Mouse (Mus musculus) forebrain, embryonic 10.5 days (tissue): ENCODE measurements around the gene Notch4. TPM values are rescaled to one million over a fixed set of nuclear protein-coding genes. Genes with fewer than 3 reads are reported as not detected.
"Not testable (repeated sequence)": the region's sequence is repeated elsewhere in the genome, so short reads cannot be mapped to it uniquely, and the experiment has no call there.

Source experiments
- DNase-seq: peaks from one replicate; pipeline ENCODE4 v3.0.0-alpha.2; 2017; ENCODE audit warnings: low spot score; ENCODE audit errors: extremely low spot score
- H3K27ac ChIP-seq: fragments of 300-500 bp; sonication (generic); 2 replicates; pipeline ENCODE4 v1.5.1; 2016; ENCODE audit warnings: mild to moderate bottlenecking
- H3K27me3 ChIP-seq: fragments of 300-500 bp; sonication (generic); 2 replicates; pipeline ENCODE4 v1.6.1; 2016; ENCODE audit warnings: mild to moderate bottlenecking; ENCODE audit not compliant: poor library complexity, severe bottlenecking
- H3K36me3 ChIP-seq: fragments of 300-500 bp; sonication (generic); replicated peaks from 2 replicates; pipeline ENCODE4 v1.6.1; 2016; ENCODE audit warnings: mild to moderate bottlenecking, moderate library complexity
- H3K4me1 ChIP-seq: fragments of 300-500 bp; sonication (generic); 2 replicates; pipeline ENCODE4 v1.6.1; 2016
- H3K4me3 ChIP-seq: fragments of 300-500 bp; sonication (generic); 2 replicates; pipeline ENCODE4 v1.5.1; 2016; ENCODE audit warnings: mild to moderate bottlenecking, moderate library complexity
- H3K9me3 ChIP-seq: fragments of 300-500 bp; sonication (generic); 2 replicates; pipeline ENCODE4 v1.6.1; 2016; ENCODE audit warnings: mild to moderate bottlenecking, moderate library complexity
- WGBS: fragments of 180-500 bp; shearing (Covaris S2); methylation state at CpG from one replicate; pipeline ENCODE4 v1.1.7; 2016; 5-methylcytosine and 5-hydroxymethylcytosine counted together
- polyA plus RNA-seq: library from polyadenylated mRNA; unstranded; fragments of >200 nt; fragmentation: Nextera tagmentation; extraction: Ambion mirVana; gene quantifications from 2 replicates; pipeline ENCODE4 v1.2.1, GENCODE M21; 2016

Notch4 gene
- 6.1 and 7.0 TPM in 2 replicates for polyA plus RNA-seq

GRCm38 (mm10) chr17:34564003-34564421, at the start of gene Notch4:
Notch4 (plus strand) TSS chr17:34564268.
- WGBS: 19% methylated on average over 6 of the region's 6 CpGs
- no peak for DNase-seq
- H3K4me3 ChIP-seq: peak within 1 kb of the TSS; percentile 24
- 0 out of 2 replicates have a peak, but pooled peaks cover 3% of the 10 kb centered on the region for H3K9me3 ChIP-seq
- H3K27me3 ChIP-seq: peaks cover 10% of the 10 kb centered on the region; the same call in 1 of the 2 replicates
- H3K36me3 ChIP-seq: no peaks in the 10 kb centered on the region
- H3K4me1 ChIP-seq: peaks cover 27% of the 10 kb centered on the region
- peak within 1 kb of the TSS; percentile 68 for H3K27ac ChIP-seq

GRCm38 (mm10) chr17:34516514-34516913, 47.6 kb upstream of the Notch4 start:
- H3K4me3 ChIP-seq: no peak overlapping the region
- no peak overlapping the region for H3K27ac ChIP-seq
- no peaks in the 10 kb centered on the region for H3K36me3 ChIP-seq
- no peaks in the 10 kb centered on the region for H3K9me3 ChIP-seq
- H3K4me1 ChIP-seq: no peaks in the 10 kb centered on the region
- DNase-seq: no peak
- no peaks in the 10 kb centered on the region for H3K27me3 ChIP-seq
- WGBS: 86% methylated on average over 2 of the region's 2 CpGs

DNA sequence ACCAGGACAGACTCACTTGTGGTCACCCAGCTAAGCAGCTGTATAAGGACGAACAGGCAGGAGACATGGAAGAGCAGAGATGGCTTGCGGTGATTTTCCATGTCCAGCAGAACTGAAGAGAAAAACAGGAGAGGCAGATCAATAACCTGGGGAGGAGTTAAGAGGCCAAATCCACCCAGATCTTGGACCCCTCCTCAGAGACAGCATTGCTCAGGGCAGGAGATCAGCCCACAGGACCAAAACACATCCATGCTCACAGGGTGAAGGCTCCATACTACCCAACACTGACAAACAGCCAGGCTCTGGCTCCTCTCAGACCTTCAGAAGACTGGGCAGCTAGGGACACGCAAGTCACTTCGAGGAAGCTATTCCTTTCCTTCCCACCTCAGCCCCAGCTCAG, 46.8 kb upstream of the Notch4 start, which contains the start of gene Btnl6:
Gene Btnl6 (minus strand): TSS at position 101 of the 400 bp plus-strand sequence.
- Histone ChIP-seq H3K27me3 (no peaks in the 10 kb centered on the region), H3K4me3 (no peak within 1 kb of the TSS), H3K36me3 (no peaks in the 10 kb centered on the region), H3K27ac (no peak within 1 kb of the TSS), H3K9me3 (no peaks in the 10 kb centered on the region), H3K4me1 (no peaks in the 10 kb centered on the region)
- 87% methylated on average over 4 of the region's 4 CpGs for WGBS
- no peak for DNase-seq

- no peaks in the 10 kb centered on the region for H3K36me3 ChIP-seq
- DNase-seq: no peak
- no peak overlapping the region for H3K27ac ChIP-seq
- no peaks in the 10 kb centered on the region for H3K4me1 ChIP-seq
- WGBS: 89% methylated on average over 4 of the region's 4 CpGs
- no peaks in the 10 kb centered on the region for H3K9me3 ChIP-seq
- no peaks in the 10 kb centered on the region for H3K27me3 ChIP-seq
- H3K4me3 ChIP-seq: no peak overlapping the region
Measured at GRCm38 (mm10) chr17:34517795-34518194, 46.3 kb upstream of the Notch4 start.

- DNase-seq, H3K27me3 ChIP-seq, H3K36me3 ChIP-seq, H3K9me3 ChIP-seq, H3K4me1 ChIP-seq, H3K27ac ChIP-seq, H3K4me3 ChIP-seq: not testable (repeated sequence)
- WGBS: 89% methylated on average over 3 of the region's 3 CpGs
Measured at GRCm38 (mm10) chr17:34518571-34518970, 45.5 kb upstream of the Notch4 start.

DNA sequence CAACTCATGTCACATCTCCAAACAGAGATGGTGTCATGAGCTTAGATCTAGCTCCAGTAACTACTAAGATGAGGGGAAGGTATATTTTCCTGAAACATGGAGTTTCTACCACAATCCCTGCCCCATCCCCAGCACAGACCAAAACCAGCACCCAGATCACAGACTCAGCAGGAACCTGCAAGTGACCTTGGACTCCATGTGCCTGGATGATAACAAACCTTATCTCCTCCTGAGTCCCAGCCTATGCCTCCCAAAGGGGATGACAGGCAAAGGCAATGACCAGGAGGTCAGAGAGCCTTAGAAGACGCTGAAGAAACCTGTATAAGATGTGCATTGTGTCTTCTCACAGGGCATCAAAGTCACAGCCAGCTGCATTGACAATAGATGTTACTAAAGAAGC, 45.1 kb upstream of the Notch4 start:
- no peaks in the 10 kb centered on the region for H3K27me3 ChIP-seq
- no peaks in the 10 kb centered on the region for H3K4me1 ChIP-seq
- H3K4me3 ChIP-seq: no peak overlapping the region
- H3K9me3 ChIP-seq: no peaks in the 10 kb centered on the region
- WGBS: 95% methylated on average over 1 of the region's 1 CpGs
- H3K36me3 ChIP-seq: no peaks in the 10 kb centered on the region
- DNase-seq: no peak
- H3K27ac ChIP-seq: no peak overlapping the region

GRCm38 (mm10) chr17:34532671-34533070, 31.4 kb upstream of the Notch4 start:
- no peaks in the 10 kb centered on the region for H3K27me3 ChIP-seq
- no peak for DNase-seq
- no peaks in the 10 kb centered on the region for H3K9me3 ChIP-seq
- no peaks in the 10 kb centered on the region for H3K4me1 ChIP-seq
- WGBS: 81% methylated on average over 3 of the region's 3 CpGs
- no peak overlapping the region for H3K27ac ChIP-seq
- H3K4me3 ChIP-seq: no peak overlapping the region
- no peaks in the 10 kb centered on the region for H3K36me3 ChIP-seq

DNA sequence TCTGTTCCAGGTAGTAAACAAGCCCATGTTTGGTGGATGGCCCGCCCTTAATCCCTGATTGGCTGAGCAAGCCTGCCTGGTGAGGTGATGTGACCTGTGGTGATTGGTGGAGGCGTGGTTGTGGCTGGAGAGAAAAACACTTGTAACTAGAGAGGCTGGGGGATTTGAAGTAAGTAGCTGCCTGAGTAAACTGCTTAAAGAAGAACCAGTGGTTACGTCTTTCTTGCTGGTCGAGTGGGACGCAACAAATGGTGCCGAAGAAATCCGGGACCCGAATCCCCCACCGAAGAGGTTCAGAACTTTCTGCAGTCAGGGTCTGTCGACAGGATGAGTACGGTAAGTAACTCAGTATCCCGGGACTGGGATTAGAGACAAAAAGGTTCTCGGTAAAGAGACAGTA, 20.5 kb upstream of the Notch4 start:
- H3K4me1 ChIP-seq, H3K36me3 ChIP-seq, DNase-seq, H3K9me3 ChIP-seq, H3K4me3 ChIP-seq, H3K27ac ChIP-seq, H3K27me3 ChIP-seq: not testable (repeated sequence)
- WGBS: 96% methylated on average over 12 of the region's 13 CpGs

DNA sequence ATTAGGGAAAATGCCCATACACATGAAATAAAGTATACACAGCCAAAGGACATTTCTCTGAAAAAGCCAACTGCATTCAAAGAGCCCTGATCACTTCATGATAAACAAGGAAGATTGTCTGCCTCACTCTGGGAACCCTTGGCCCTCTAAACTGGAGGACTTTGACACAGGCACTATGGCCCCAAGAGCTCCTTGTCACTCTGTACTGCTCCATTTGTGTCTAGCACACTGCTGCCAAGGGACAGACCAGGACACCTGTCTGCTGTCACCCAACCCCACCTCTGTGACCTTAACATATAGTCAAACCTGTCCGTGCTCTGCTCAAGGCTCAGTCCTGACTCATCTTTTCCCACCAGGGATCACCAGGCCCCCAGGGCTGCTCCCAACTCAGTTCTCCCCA, 17.3 kb upstream of the Notch4 start:
- no peak overlapping the region for H3K4me3 ChIP-seq
- no peaks in the 10 kb centered on the region for H3K4me1 ChIP-seq
- WGBS: 100% methylated on average over 1 of the region's 1 CpGs
- no peaks in the 10 kb centered on the region for H3K9me3 ChIP-seq
- no peak for DNase-seq
- H3K27me3 ChIP-seq: no peaks in the 10 kb centered on the region
- H3K36me3 ChIP-seq: no peaks in the 10 kb centered on the region
- H3K27ac ChIP-seq: no peak overlapping the region

DNA sequence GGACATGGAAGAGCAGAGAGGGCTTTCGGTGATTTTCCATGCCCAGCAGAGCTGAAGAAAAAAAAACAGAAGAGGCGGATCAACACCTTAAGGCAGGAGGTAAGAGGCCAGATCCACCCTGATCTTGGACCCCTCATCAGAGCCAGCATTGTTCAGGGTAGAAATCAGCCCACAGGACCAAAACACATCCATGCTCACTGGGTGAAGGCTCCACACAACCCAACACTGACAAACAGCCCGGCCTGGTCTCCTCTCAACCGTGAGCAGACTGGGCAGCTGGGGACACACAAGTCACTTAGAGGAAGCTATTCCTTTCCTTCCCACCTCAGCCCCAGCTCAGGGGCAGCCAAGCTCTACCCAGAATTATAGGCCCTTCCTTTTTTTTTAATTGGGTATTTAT, 16.5 kb upstream of the Notch4 start:
- no peak overlapping the region for H3K27ac ChIP-seq
- H3K4me1 ChIP-seq: no peaks in the 10 kb centered on the region
- no peaks in the 10 kb centered on the region for H3K9me3 ChIP-seq
- H3K27me3 ChIP-seq: no peaks in the 10 kb centered on the region
- DNase-seq: no peak
- 92% methylated on average over 4 of the region's 4 CpGs for WGBS
- no peak overlapping the region for H3K4me3 ChIP-seq
- no peaks in the 10 kb centered on the region for H3K36me3 ChIP-seq

GRCm38 (mm10) chr17:34549156-34549555, 14.9 kb upstream of the Notch4 start:
- no peak overlapping the region for H3K27ac ChIP-seq
- 96% methylated on average over 3 of the region's 3 CpGs for WGBS
- H3K27me3 ChIP-seq: no peaks in the 10 kb centered on the region
- no peaks in the 10 kb centered on the region for H3K4me1 ChIP-seq
- H3K9me3 ChIP-seq: no peaks in the 10 kb centered on the region
- no peak overlapping the region for H3K4me3 ChIP-seq
- DNase-seq: no peak
- H3K36me3 ChIP-seq: no peaks in the 10 kb centered on the region

GRCm38 (mm10) chr17:34549843-34550242, 14.2 kb upstream of the Notch4 start:
- Histone ChIP-seq H3K36me3 (no peaks in the 10 kb centered on the region), H3K9me3 (no peaks in the 10 kb centered on the region), H3K4me3 (no peak overlapping the region), H3K27ac (no peak overlapping the region), H3K4me1 (no peaks in the 10 kb centered on the region), H3K27me3 (no peaks in the 10 kb centered on the region)
- no peak for DNase-seq
- WGBS: 79% methylated on average over 2 of the region's 2 CpGs

DNA sequence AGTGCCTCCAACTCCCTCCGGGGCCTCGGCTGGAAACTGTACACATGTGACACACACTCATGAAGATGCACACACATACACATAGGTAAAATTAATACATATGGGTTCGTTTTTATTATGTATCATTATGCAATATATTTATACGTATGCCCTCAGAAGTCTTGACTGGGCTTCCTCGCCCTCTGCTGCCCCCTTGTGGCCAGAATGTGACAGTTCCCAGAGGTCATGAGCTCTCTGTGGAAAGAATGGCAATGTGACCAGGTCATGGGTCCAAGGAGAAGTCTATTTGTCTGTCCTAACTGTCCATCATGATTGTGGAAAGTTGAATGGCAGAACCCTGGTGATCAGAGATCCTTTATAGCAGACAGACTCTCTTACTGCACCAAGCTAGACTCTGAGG, 8.6 kb upstream of the Notch4 start:
- Histone ChIP-seq H3K4me3 (no peak overlapping the region), H3K27me3 (no peaks in the 10 kb centered on the region), H3K36me3 (no peaks in the 10 kb centered on the region), H3K9me3 (no peaks in the 10 kb centered on the region), H3K27ac (no peak overlapping the region), H3K4me1 (no peaks in the 10 kb centered on the region)
- DNase-seq: peak; percentile 64
- 28% methylated on average over 5 of the region's 5 CpGs for WGBS

DNA sequence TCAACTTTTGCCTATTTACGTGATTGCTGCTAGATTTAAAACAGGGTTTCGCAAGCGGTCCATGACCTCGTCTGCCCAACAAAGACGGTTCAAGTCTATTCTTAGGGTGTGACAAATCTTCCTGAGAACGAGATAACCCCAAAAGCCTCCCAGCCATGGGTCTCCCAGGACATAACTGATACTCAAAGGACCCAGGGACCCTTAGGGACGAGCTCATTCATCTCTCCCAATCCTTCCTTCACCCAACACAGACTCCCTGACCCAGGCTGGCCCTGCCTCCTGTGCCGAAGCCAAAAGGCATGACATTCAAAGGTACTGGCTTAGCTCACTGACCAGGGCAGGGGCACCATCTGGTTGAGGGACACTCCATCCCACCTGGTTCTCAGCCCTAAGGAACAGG, 7.7 kb upstream of the Notch4 start:
- no peak for DNase-seq
- H3K27ac ChIP-seq: no peak overlapping the region
- 88% methylated on average over 8 of the region's 8 CpGs for WGBS
- H3K9me3 ChIP-seq: no peaks in the 10 kb centered on the region
- H3K4me3 ChIP-seq: no peak overlapping the region
- no peaks in the 10 kb centered on the region; the same call in 1 of the 2 replicates for H3K27me3 ChIP-seq
- H3K36me3 ChIP-seq: no peaks in the 10 kb centered on the region
- H3K4me1 ChIP-seq: peaks cover 6% of the 10 kb centered on the region
